Mouse (Mus musculus) thymus, postnatal 10 days (tissue): ENCODE measurements at regions not wholly inside any gene's neighbourhood (a gene's known extent, or its start where the extent isn't known, plus 50 kb on each side); places are given as distances from the start of the nearest gene placed in this dataset.
"Not testable (repeated sequence)": the region's sequence is repeated elsewhere in the genome, so short reads cannot be mapped to it uniquely, and the experiment has no call there.

Experiments used
- DNase-seq, 2 experiments: peaks; one replicate each; pipeline ENCODE4 v3.0.0; 2021; ENCODE audit warnings: low spot score in 2 of 2

- DNase-seq = peak in 1 of 2 experiments; percentile 2
These were observed 301.9 kb downstream of the Hpcal1 start for GRCm38 (mm10) chr12:17992572-17992971.

- not testable (repeated sequence) for DNase-seq
These were observed 302.7 kb downstream of the Hpcal1 start for GRCm38 (mm10) chr12:17993368-17993767.
